Mouse (Mus musculus): ENCODE measurements around the gene Sema5a. TPM values are rescaled to one million over a fixed set of nuclear protein-coding genes. Genes with fewer than 3 reads are reported as not detected.

The Sema5a gene
- polyA plus RNA-seq, 1 experiment from 2014 or later, result 7.0 TPM

- Histone ChIP-seq H3K36me3 (no peaks in the 10 kb centered on the region), H3K27ac (replicated peaks) (no peak overlapping the region), H3K9me3 (0 out of 2 replicates have a peak, but pooled peaks cover 6% of the 10 kb centered on the region), H3K4me3 (no peak overlapping the region), H3K4me1 (peaks cover 8% of the 10 kb centered on the region), H3K4me2 (replicated peaks) (no peak overlapping the region), H3K9ac (replicated peaks) (no peak overlapping the region), H3K27me3 (no peaks in the 10 kb centered on the region)
- no peak; the same call in 1 of the 2 replicates for ATAC-seq (ENCODE audit: low FRiP score, low read depth)
- 81% methylated on average over 8 of the region's 8 CpGs for WGBS
Observed at GRCm38 (mm10) chr15:32257340-32257739, 12.7 kb downstream of the Sema5a start.

GRCm38 (mm10) chr15:32257886-32258319 is 13.3 kb downstream of the Sema5a start:
- Histone ChIP-seq H3K36me3 (no peaks in the 10 kb centered on the region), H3K4me2 (replicated peaks) (no peak overlapping the region), H3K27me3 (no peaks in the 10 kb centered on the region), H3K4me1 (peaks cover 8% of the 10 kb centered on the region), H3K9me3 (0 out of 2 replicates have a peak, but pooled peaks cover 6% of the 10 kb centered on the region), H3K27ac (replicated peaks) (no peak overlapping the region), H3K9ac (replicated peaks) (no peak overlapping the region), H3K4me3 (no peak overlapping the region)
- ATAC-seq (ENCODE audit: low FRiP score, low read depth), result no peak
- 70% methylated on average over 7 of the region's 7 CpGs for WGBS

GRCm38 (mm10) chr15:32259362-32260096 is 14.9 kb downstream of the Sema5a start:
- H3K4me1 ChIP-seq, result peaks cover 8% of the 10 kb centered on the region
- H3K27me3 ChIP-seq, result no peaks in the 10 kb centered on the region
- peak; percentile 27; the same call in 1 of the 2 replicates for ATAC-seq (ENCODE audit: low FRiP score, low read depth)
- H3K4me3 ChIP-seq, result no peak overlapping the region
- no peak overlapping the region for H3K9ac ChIP-seq (replicated peaks)
- no peaks in the 10 kb centered on the region for H3K9me3 ChIP-seq
- WGBS, result 58% methylated on average over 5 of the region's 5 CpGs
- no peak overlapping the region for H3K27ac ChIP-seq (replicated peaks)
- H3K36me3 ChIP-seq, result no peaks in the 10 kb centered on the region
- no peak overlapping the region for H3K4me2 ChIP-seq (replicated peaks)

GRCm38 (mm10) chr15:32260942-32261341 is 16.3 kb downstream of the Sema5a start:
- ATAC-seq (ENCODE audit: low FRiP score, low read depth), result peak; percentile 35; the same call in 1 of the 2 replicates
- Histone ChIP-seq H3K36me3 (no peaks in the 10 kb centered on the region), H3K4me2 (replicated peaks) (no peak overlapping the region), H3K9ac (replicated peaks) (no peak overlapping the region), H3K27ac (replicated peaks) (no peak overlapping the region), H3K4me3 (no peak overlapping the region), H3K4me1 (peaks cover 14% of the 10 kb centered on the region), H3K9me3 (no peaks in the 10 kb centered on the region), H3K27me3 (no peaks in the 10 kb centered on the region)
- 47% methylated on average over 5 of the region's 5 CpGs for WGBS

GRCm38 (mm10) chr15:32263651-32264050 is 19.0 kb downstream of the Sema5a start:
- Histone ChIP-seq H3K27ac (replicated peaks) (no peak overlapping the region), H3K36me3 (no peaks in the 10 kb centered on the region), H3K9me3 (no peaks in the 10 kb centered on the region), H3K4me1 (peaks cover 14% of the 10 kb centered on the region), H3K4me2 (replicated peaks) (no peak overlapping the region), H3K27me3 (peaks cover 6% of the 10 kb centered on the region), H3K4me3 (no peak overlapping the region), H3K9ac (replicated peaks) (no peak overlapping the region)
- no peak for ATAC-seq (ENCODE audit: low FRiP score, low read depth)
- WGBS, result 40% methylated on average over 3 of the region's 3 CpGs

- H3K27me3 ChIP-seq, result peaks cover 6% of the 10 kb centered on the region
- H3K4me1 ChIP-seq, result peaks cover 16% of the 10 kb centered on the region
- no peak overlapping the region for H3K27ac ChIP-seq (replicated peaks)
- H3K9me3 ChIP-seq, result no peaks in the 10 kb centered on the region
- no peak overlapping the region for H3K4me2 ChIP-seq (replicated peaks)
- ATAC-seq (ENCODE audit: low FRiP score, low read depth), result no peak
- 90% methylated on average over 7 of the region's 7 CpGs for WGBS
- no peak overlapping the region for H3K9ac ChIP-seq (replicated peaks)
- no peaks in the 10 kb centered on the region for H3K36me3 ChIP-seq
- H3K4me3 ChIP-seq, result no peak overlapping the region
Observed at GRCm38 (mm10) chr15:32264822-32265377, 20.3 kb downstream of the Sema5a start.

GRCm38 (mm10) chr15:32265378-32265934 is 20.8 kb downstream of the Sema5a start:
- Histone ChIP-seq H3K4me3 (no peak overlapping the region), H3K4me1 (peaks cover 18% of the 10 kb centered on the region), H3K9ac (replicated peaks) (no peak overlapping the region), H3K9me3 (no peaks in the 10 kb centered on the region), H3K36me3 (no peaks in the 10 kb centered on the region), H3K27me3 (peaks cover 6% of the 10 kb centered on the region), H3K4me2 (replicated peaks) (no peak overlapping the region), H3K27ac (replicated peaks) (no peak overlapping the region)
- ATAC-seq (ENCODE audit: low FRiP score, low read depth), result peak; percentile 80
- WGBS, result 49% methylated on average over 9 of the region's 9 CpGs

GRCm38 (mm10) chr15:32266122-32266820 is 21.7 kb downstream of the Sema5a start:
- H3K27me3 ChIP-seq, result peaks cover 6% of the 10 kb centered on the region
- no peak overlapping the region for H3K27ac ChIP-seq (replicated peaks)
- H3K4me1 ChIP-seq, result peaks cover 11% of the 10 kb centered on the region; the same call in 1 of the 2 replicates
- no peaks in the 10 kb centered on the region for H3K36me3 ChIP-seq
- no peak overlapping the region for H3K4me2 ChIP-seq (replicated peaks)
- whole genome bisulfite sequencing, result 91% methylated on average over 15 of the region's 15 CpGs
- no peaks in the 10 kb centered on the region for H3K9me3 ChIP-seq
- no peak overlapping the region for H3K4me3 ChIP-seq
- H3K9ac ChIP-seq (replicated peaks), result no peak overlapping the region
- no peak for ATAC-seq (ENCODE audit: low FRiP score, low read depth)

- Histone ChIP-seq H3K9me3 (no peaks in the 10 kb centered on the region), H3K9ac (replicated peaks) (no peak overlapping the region), H3K36me3 (no peaks in the 10 kb centered on the region), H3K27me3 (peaks cover 6% of the 10 kb centered on the region), H3K4me1 (peaks cover 11% of the 10 kb centered on the region; the same call in 1 of the 2 replicates), H3K4me2 (replicated peaks) (no peak overlapping the region), H3K27ac (replicated peaks) (no peak overlapping the region), H3K4me3 (no peak overlapping the region)
- WGBS, result 57% methylated on average over 2 of the region's 2 CpGs
- no peak for ATAC-seq (ENCODE audit: low FRiP score, low read depth)
Observed at GRCm38 (mm10) chr15:32270106-32270505, 25.5 kb downstream of the Sema5a start.

GRCm38 (mm10) chr15:32273925-32274324 is 29.3 kb downstream of the Sema5a start:
- peaks cover 12% of the 10 kb centered on the region for H3K4me1 ChIP-seq
- no peak overlapping the region for H3K4me2 ChIP-seq (replicated peaks)
- no peaks in the 10 kb centered on the region for H3K36me3 ChIP-seq
- H3K9me3 ChIP-seq, result no peaks in the 10 kb centered on the region
- 85% methylated on average over 6 of the region's 6 CpGs for WGBS
- H3K9ac ChIP-seq (replicated peaks), result no peak overlapping the region
- no peaks in the 10 kb centered on the region for H3K27me3 ChIP-seq
- no peak for ATAC-seq (ENCODE audit: low FRiP score, low read depth)
- no peak overlapping the region for H3K4me3 ChIP-seq
- H3K27ac ChIP-seq (replicated peaks), result no peak overlapping the region

GRCm38 (mm10) chr15:32275020-32275419 is 30.4 kb downstream of the Sema5a start:
- ATAC-seq (ENCODE audit: low FRiP score, low read depth), result no peak
- Histone ChIP-seq H3K4me3 (no peak overlapping the region), H3K4me2 (replicated peaks) (no peak overlapping the region), H3K36me3 (no peaks in the 10 kb centered on the region), H3K27me3 (no peaks in the 10 kb centered on the region), H3K27ac (replicated peaks) (no peak overlapping the region), H3K9me3 (no peaks in the 10 kb centered on the region), H3K9ac (replicated peaks) (no peak overlapping the region), H3K4me1 (peaks cover 12% of the 10 kb centered on the region)
- WGBS, result 88% methylated on average over 5 of the region's 5 CpGs

GRCm38 (mm10) chr15:32278600-32278999 is 34.0 kb downstream of the Sema5a start:
- Histone ChIP-seq H3K4me1 (peaks cover 10% of the 10 kb centered on the region), H3K36me3 (no peaks in the 10 kb centered on the region), H3K9ac (replicated peaks) (no peak overlapping the region), H3K27me3 (no peaks in the 10 kb centered on the region), H3K4me3 (no peak overlapping the region), H3K4me2 (replicated peaks) (no peak overlapping the region), H3K27ac (replicated peaks) (no peak overlapping the region), H3K9me3 (no peaks in the 10 kb centered on the region)
- 41% methylated on average over 2 of the region's 2 CpGs for WGBS
- peak; percentile 63; the same call in 1 of the 2 replicates for ATAC-seq (ENCODE audit: low FRiP score, low read depth)

Measured in midbrain, embryonic 12.5 days (tissue).